Mouse (Mus musculus) kidney, postnatal 10 days (tissue): ENCODE measurements around the gene Yipf3.

Experiments used
- DNase-seq: peaks from one replicate; pipeline ENCODE4 v3.0.0; 2021; ENCODE audit warnings: mixed read lengths

Gene Yipf3

DNA sequence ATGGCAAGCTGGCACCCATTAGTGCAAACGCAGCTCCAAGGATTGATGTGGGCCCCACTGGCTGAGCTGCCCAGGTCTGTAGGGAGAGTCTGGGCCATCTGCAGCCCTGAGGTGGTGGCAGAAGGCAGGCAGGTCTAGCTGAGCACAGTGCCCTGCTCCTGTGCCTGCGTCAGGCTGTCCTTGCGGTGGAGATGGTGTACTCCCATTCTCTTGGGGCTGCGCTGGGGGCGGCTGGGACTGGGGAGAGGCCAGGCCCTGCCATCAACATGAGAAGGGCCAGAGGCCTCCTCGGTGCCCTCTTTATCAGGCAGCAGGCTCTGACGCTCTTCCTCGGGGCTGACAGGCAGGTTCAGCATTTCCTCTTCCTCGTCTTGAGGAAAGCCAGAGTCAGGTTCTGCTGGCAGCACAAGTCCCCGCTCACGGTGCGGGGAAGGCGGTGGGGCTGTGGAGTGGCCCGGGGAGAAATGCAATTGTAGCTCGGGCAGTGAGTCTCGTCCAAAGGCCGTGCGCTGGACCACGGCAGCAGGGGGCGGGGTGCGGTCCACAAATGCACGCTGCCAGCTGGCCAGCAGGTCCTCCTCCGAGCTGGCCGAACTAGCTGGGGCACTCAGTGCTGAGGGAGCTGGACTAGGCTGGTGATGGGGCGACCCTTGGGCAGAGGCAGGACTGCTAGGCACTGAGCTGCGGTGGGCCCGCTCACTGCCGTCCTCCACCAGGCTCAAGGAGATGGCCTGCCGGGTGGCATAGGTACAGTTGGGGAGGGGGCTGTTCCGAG lies 10.6 kb downstream of the Yipf3 start:
- no peak for DNase-seq

DNA sequence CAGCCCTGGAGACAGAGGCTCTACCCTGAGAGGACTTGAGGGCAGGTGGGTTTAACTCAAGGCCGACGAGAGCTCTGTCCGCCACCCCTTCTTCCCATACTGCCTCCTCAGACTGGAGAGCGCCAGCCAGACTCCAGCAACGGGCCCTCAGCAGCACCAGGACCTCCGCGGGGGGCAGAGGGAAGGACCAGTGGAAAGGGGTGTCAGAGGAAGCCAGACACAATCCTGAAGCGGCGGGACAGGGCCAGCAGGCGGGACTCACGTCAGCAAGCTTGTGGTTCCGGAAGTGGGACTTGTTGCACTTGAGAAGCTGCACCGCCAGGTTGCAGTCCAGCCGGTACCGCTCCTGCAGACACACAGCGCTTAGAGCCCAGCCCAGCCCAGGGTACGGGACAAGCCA lies 11.8 kb downstream of the Yipf3 start:
- no peak for DNase-seq

DNA sequence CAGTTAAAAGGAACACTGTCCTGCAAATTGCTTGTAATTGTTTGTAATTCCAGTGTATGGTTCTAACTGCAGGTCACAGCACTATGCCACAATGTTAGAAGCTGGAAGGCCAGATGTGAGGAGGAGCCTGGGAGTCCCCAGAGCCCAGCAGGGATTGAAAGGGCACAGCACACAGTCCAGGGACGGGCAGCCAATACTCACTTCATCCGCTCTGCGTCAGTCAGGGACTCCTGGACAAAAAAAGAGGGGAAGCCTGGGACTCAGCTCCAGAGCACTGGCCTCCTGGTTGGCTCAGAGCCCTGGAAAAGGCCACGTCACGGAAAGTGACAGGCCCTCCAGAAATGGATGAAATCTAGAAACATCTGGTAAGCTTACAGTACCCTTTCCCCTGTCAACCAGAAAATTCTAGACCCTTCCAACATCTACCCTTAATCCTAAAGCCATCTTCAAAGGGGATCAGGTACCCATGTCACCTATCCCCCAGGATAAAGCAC lies 14.4 kb downstream of the Yipf3 start:
- DNase-seq: no peak

DNA sequence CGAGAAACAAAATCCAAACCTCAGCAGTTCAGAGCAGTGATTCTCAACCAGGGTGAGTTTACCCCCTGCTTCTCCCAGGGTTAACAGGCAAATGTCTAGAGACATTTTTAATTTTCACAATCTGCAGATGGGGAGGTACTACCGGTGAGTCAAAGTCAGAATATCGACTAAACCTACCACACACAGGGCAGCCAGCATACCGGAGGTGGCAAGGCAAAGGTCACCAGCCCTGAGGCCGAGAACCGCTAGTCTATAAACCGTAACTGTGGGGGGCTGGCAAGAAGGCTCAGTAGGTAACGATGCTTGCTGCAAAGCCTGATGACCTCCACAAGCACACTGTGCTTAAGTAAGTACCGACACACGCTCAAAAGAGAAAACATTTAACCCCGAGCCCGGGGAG lies 17.6 kb downstream of the Yipf3 start:
- DNase-seq: no peak

GRCm38 (mm10) chr17:46265918-46266618 lies 18.2 kb downstream of the Yipf3 start:
- DNase-seq: peak; percentile 89

- DNase-seq: no peak
Measured at GRCm38 (mm10) chr17:46266986-46267385, 19.1 kb downstream of the Yipf3 start.

- DNase-seq: no peak
Measured at GRCm38 (mm10) chr17:46267511-46267910, 19.6 kb downstream of the Yipf3 start.

GRCm38 (mm10) chr17:46268026-46268720 lies 20.3 kb downstream of the Yipf3 start:
- no peak for DNase-seq

GRCm38 (mm10) chr17:46269771-46270534 lies 22.1 kb downstream of the Yipf3 start:
- DNase-seq: peak; percentile 58

DNA sequence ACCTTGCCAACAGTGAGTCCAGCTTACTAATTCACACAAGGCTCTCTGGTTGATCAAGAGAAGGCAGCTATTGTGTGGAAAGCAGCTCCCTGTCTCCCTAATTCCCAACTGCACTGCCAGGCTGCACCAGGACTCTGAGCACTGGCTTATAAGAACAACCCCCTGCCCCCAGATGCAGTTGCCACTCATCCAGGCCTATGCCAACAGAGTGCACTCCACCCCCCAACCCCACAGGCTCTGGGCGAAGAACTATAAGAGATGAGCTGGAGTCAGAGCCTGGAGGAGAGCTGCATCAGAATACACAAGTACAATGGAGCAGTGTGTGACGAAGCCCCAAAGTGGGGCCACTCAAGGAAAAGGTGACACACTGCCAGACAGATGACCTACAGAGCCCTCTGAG lies 24.2 kb downstream of the Yipf3 start:
- no peak for DNase-seq

DNA sequence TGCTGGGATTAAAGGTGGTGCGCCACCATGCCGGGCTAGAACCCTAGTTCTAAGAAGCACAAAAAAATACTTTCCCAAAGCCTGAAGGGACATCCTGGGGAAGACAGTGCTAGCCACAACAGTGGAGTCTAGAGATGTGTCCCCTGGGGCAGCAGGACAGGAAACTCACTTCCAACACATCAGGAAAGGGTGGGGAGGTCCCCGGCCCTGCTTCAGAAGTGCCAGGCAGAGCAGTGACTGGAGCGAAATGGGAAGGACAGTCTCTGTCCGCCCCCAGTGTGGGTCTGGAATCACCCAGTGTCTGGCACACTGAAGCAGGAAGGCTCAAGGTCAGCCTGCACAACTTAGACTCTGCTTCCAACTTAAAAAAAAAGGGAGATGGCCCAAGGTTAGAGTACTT lies 24.8 kb downstream of the Yipf3 start:
- peak; percentile 60 for DNase-seq

GRCm38 (mm10) chr17:46273803-46274236 lies 25.9 kb downstream of the Yipf3 start:
- no peak for DNase-seq

DNA sequence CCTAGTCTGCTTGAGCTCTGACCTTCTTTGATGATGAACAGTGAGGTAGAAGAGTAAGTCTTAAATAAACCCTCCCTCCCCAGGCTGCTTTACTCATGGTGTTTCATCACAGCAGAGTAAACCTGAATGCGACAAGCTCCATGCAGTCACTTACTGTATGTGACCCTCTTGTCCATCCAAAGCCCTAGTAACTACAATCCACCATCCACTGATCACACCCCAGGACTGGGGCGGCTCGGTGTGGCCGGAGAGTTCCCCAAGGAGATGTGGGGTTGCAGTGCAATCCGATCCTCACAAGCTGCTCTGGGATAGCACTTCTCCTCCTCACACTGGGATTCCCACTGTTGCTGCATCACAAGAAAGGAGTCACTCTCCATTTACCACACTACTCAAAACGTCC lies 26.6 kb downstream of the Yipf3 start:
- no peak for DNase-seq

- DNase-seq: no peak
Measured at GRCm38 (mm10) chr17:46275034-46275433, 27.2 kb downstream of the Yipf3 start.

GRCm38 (mm10) chr17:46275506-46275905 lies 27.6 kb downstream of the Yipf3 start:
- DNase-seq: no peak

DNA sequence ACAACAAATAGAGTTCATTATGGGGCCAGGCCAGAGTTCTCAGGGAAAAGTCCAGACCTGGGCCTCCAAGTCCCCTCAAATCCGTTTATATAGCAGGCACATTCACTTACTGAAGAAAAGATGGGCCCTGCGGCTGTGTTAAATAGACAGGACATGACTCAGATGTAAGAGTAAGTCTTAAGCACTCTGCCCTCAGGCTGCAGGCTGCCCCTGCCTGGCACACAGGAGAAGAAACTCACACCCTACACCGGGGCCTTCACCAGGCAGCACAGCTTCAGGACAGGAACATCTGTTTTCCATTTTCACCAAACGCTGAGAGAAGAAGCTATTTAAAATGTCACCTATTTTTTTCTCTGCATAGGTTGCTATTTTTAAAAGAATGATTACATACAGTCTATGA lies 29.7 kb downstream of the Yipf3 start:
- no peak for DNase-seq

- no peak for DNase-seq
Measured at GRCm38 (mm10) chr17:46278011-46278765, 30.3 kb downstream of the Yipf3 start.

DNA sequence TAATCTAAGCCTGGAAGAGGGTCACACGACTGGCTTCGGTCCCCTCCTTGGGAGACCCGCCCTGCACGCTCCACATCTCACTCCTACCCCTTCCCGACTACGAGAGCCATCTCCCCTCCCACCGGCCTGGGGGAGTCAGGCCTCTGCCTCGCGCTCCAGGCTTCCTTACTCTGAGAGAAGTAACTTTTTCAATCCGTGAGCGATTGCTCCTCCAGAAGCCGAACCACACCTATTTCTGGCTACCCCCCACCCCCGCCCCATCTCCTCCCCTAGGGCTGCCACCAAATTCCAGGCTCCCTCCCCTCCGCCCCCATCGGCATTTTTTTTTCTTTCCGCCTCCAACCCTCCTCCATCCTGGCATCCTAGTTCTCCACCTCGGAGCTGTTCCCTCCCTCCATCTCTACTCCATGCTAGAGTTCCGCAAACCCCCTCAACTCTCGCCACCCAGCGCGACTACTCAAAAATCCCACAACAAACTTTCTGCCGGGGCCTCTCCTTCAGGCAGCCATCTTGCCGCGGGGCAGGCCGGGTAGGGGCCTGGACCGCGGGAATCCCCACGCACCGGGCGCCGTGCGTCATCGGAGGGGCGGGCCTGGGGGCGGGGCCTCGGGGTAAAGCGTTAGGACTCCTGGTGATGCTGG lies 34.7 kb downstream of the Yipf3 start, which contains the start of gene Tjap1:
Tjap1 (minus strand) TSS at position 544 of the 641 bp plus-strand sequence.
- peak; percentile 96 for DNase-seq

GRCm38 (mm10) chr17:46283140-46283539 lies 35.3 kb downstream of the Yipf3 start:
- no peak for DNase-seq

- DNase-seq: no peak
Measured at GRCm38 (mm10) chr17:46283911-46284310, 36.0 kb downstream of the Yipf3 start.

DNA sequence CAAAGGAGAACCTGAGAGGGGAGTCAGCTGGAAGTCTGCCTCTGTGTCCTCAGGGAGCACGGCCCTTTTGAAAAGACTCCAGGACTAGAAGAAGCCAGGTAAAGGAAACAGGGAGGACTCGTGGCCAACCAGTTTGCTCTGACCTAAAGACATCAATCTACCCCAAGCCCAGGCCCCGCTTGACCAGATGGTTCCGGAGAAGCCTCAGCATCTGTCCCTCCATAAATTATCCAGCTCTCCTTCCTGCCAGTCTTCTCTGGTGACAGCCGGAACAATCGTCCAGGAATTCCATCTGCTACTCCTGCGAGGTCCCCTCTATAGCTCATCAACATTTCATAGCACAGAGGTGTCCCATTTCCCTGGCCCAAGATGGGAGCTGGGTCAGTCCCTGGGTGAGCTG lies 36.8 kb downstream of the Yipf3 start:
- DNase-seq: no peak
